Mouse (Mus musculus) granulocyte monocyte progenitor cell, adult 5-6 weeks (primary cell): ENCODE results near the gene Pitpnc1. TPM values are rescaled to one million over a fixed set of nuclear protein-coding genes. Genes with fewer than 3 reads are reported as not detected.

Experiments
- ATAC-seq: replicated peaks from 2 replicates; pipeline ENCODE4 v1.8.0; 2016; ENCODE audit warnings: mild to moderate bottlenecking, moderate TSS enrichment, inconsistent platforms; ENCODE audit not compliant: poor library complexity, severe bottlenecking
- total RNA-seq, 2 experiments: library from RNA; stranded (forward) in 1 of 2; stranded (reverse) in 1 of 2; fragments of 200-712, 200-1000 nt in 1 of 2; fragments of >200 nt in 1 of 2; fragmentation: Nextera tagmentation in 1 of 2; gene quantifications; 2 replicates each; pipeline ENCODE4 v1.2.3; 2014 to 2017

Pitpnc1 gene
- total RNA-seq, 2 experiments from 2014 or later: 11.7 to 28.0 TPM

GRCm38 (mm10) chr11:107299511-107300120, 170.9 kb downstream of the Pitpnc1 start:
- no peak for ATAC-seq

- ATAC-seq: no peak
These were observed 174.3 kb downstream of the Pitpnc1 start for GRCm38 (mm10) chr11:107296176-107296575.

GRCm38 (mm10) chr11:107292036-107292435, 178.5 kb downstream of the Pitpnc1 start:
- ATAC-seq: no peak

- no peak for ATAC-seq
These were observed 182.3 kb downstream of the Pitpnc1 start for GRCm38 (mm10) chr11:107288186-107288563.

GRCm38 (mm10) chr11:107287215-107288185, 183.0 kb downstream of the Pitpnc1 start:
- ATAC-seq: no peak

GRCm38 (mm10) chr11:107285731-107286130, 184.8 kb downstream of the Pitpnc1 start:
- ATAC-seq: no peak

GRCm38 (mm10) chr11:107283632-107284031, 186.9 kb downstream of the Pitpnc1 start:
- no peak for ATAC-seq

GRCm38 (mm10) chr11:107282481-107282880, 188.0 kb downstream of the Pitpnc1 start:
- no peak for ATAC-seq

- ATAC-seq: no peak
These were observed 191.2 kb downstream of the Pitpnc1 start for GRCm38 (mm10) chr11:107279258-107279657.

- no peak for ATAC-seq
These were observed 193.6 kb downstream of the Pitpnc1 start for GRCm38 (mm10) chr11:107276898-107277297.

- ATAC-seq: no peak
These were observed 194.2 kb downstream of the Pitpnc1 start for GRCm38 (mm10) chr11:107276337-107276736.

GRCm38 (mm10) chr11:107275902-107276301, 194.6 kb downstream of the Pitpnc1 start:
- no peak for ATAC-seq

- ATAC-seq: no peak
These were observed 196.3 kb downstream of the Pitpnc1 start for GRCm38 (mm10) chr11:107274206-107274605.

GRCm38 (mm10) chr11:107272351-107272975, 198.0 kb downstream of the Pitpnc1 start:
- ATAC-seq: no peak

GRCm38 (mm10) chr11:107270564-107270963, 199.9 kb downstream of the Pitpnc1 start:
- ATAC-seq: no peak

- ATAC-seq: no peak
These were observed 203.0 kb downstream of the Pitpnc1 start for GRCm38 (mm10) chr11:107267522-107267921.

GRCm38 (mm10) chr11:107265861-107266260, 204.6 kb downstream of the Pitpnc1 start:
- ATAC-seq: no peak

GRCm38 (mm10) chr11:107264889-107265615, 205.4 kb downstream of the Pitpnc1 start:
- ATAC-seq: no peak

GRCm38 (mm10) chr11:107263838-107264237, 206.7 kb downstream of the Pitpnc1 start:
- no peak for ATAC-seq

- ATAC-seq: no peak
These were observed 211.1 kb downstream of the Pitpnc1 start for GRCm38 (mm10) chr11:107259428-107259827.
